Mouse (Mus musculus) cerebellum, adult 2 months (tissue): ENCODE data around the gene Ksr2.

Experiments
- CTCF ChIP-seq: fragments of 200-500 bp; IDR thresholded peaks from 2 replicates; pipeline ENCODE4 v1.5.1; 2011; ENCODE audit warnings: low read depth, mild to moderate bottlenecking, control low read depth, low read length, moderate library complexity, borderline replicate concordance; ENCODE audit not compliant: insufficient read depth
- POLR2A ChIP-seq: fragments of 200-500 bp; IDR thresholded peaks from 2 replicates; pipeline ENCODE4 v1.6.1; 2011; ENCODE audit warnings: low read length, control low read depth, borderline replicate concordance; ENCODE audit not compliant: insufficient read depth

GRCm38 (mm10) chr5:117380199-117380598, 33.6 kb upstream of the Ksr2 start:
- no peak for TF ChIP-seq CTCF
- no peak for TF ChIP-seq POLR2A
